Mouse (Mus musculus) midbrain, embryonic 10.5 days (tissue): Measurements from ENCODE around the gene Vcl. TPM values are rescaled to one million over a fixed set of nuclear protein-coding genes. Genes with fewer than 3 reads are reported as not detected.

ENCODE experiments used
- DNase-seq: peaks from one replicate; pipeline ENCODE4 v3.0.0-alpha.2; 2017; ENCODE audit warnings: low spot score
- H3K27ac ChIP-seq: fragments of 300-500 bp; sonication (generic); replicated peaks from 2 replicates; pipeline ENCODE4 v1.5.1; 2016; ENCODE audit warnings: mild to moderate bottlenecking
- H3K27me3 ChIP-seq: fragments of 300-500 bp; sonication (generic); 2 replicates; pipeline ENCODE4 v1.6.1; 2016; ENCODE audit warnings: low read depth, mild to moderate bottlenecking; ENCODE audit not compliant: poor library complexity, severe bottlenecking
- H3K36me3 ChIP-seq: fragments of 300-500 bp; sonication (generic); 2 replicates; pipeline ENCODE4 v1.6.1; 2016; ENCODE audit warnings: mild to moderate bottlenecking, moderate library complexity
- H3K4me1 ChIP-seq: fragments of 300-500 bp; sonication (generic); 2 replicates; pipeline ENCODE4 v1.6.1; 2016
- H3K4me3 ChIP-seq: fragments of 300-500 bp; sonication (generic); 2 replicates; pipeline ENCODE4 v1.5.1; 2016; ENCODE audit warnings: mild to moderate bottlenecking, moderate library complexity
- H3K9me3 ChIP-seq: fragments of 300-500 bp; sonication (generic); replicated peaks from 2 replicates; pipeline ENCODE4 v1.6.1; 2016; ENCODE audit warnings: mild to moderate bottlenecking
- WGBS: fragments of 180-500 bp; shearing (Covaris S2); methylation state at CpG from one replicate; pipeline ENCODE4 v1.1.7; 2016; 5-methylcytosine and 5-hydroxymethylcytosine counted together
- polyA plus RNA-seq: library from polyadenylated mRNA; unstranded; fragments of >200 nt; fragmentation: Nextera tagmentation; extraction: Ambion mirVana; gene quantifications from 2 replicates; pipeline ENCODE4 v1.2.1, GENCODE M21; 2016

Gene Vcl
- 29.6 and 30.1 TPM in 2 replicates for polyA plus RNA-seq

GRCm38 (mm10) chr14:20928848-20929745 lies at the start of gene Vcl:
TSS of gene Vcl (plus strand) at chr14:20929398.
- peak within 1 kb of the TSS; percentile 87 for H3K27ac ChIP-seq
- no peaks in the 10 kb centered on the region for H3K9me3 ChIP-seq
- H3K27me3 ChIP-seq, result 0 out of 2 replicates have a peak, but pooled peaks cover 7% of the 10 kb centered on the region
- peak within 1 kb of the TSS; percentile 85 for H3K4me3 ChIP-seq
- H3K36me3 ChIP-seq, result no peaks in the 10 kb centered on the region
- under 1% methylated on average over 89 of the region's 89 CpGs for WGBS
- peaks cover 23% of the 10 kb centered on the region for H3K4me1 ChIP-seq
- peak; percentile 100 for DNase-seq

- H3K36me3 ChIP-seq, result no peaks in the 10 kb centered on the region
- no peaks in the 10 kb centered on the region for H3K27me3 ChIP-seq
- H3K9me3 ChIP-seq, result no peaks in the 10 kb centered on the region
- 85% methylated on average over 5 of the region's 5 CpGs for WGBS
- no peak for DNase-seq
- no peak overlapping the region for H3K4me3 ChIP-seq
- H3K4me1 ChIP-seq, result peaks cover 11% of the 10 kb centered on the region; the same call in 1 of the 2 replicates
- H3K27ac ChIP-seq, result no peak overlapping the region
Measured at GRCm38 (mm10) chr14:20884691-20885090, 44.5 kb upstream of the Vcl start.

GRCm38 (mm10) chr14:20885091-20885888 lies 43.9 kb upstream of the Vcl start:
- Histone ChIP-seq H3K9me3 (no peaks in the 10 kb centered on the region), H3K27me3 (no peaks in the 10 kb centered on the region), H3K4me3 (no peak overlapping the region), H3K36me3 (no peaks in the 10 kb centered on the region), H3K4me1 (peaks cover 11% of the 10 kb centered on the region; the same call in 1 of the 2 replicates), H3K27ac (no peak overlapping the region)
- DNase-seq, result no peak
- WGBS, result 41% methylated on average over 10 of the region's 10 CpGs

- H3K4me1 ChIP-seq, result peaks cover 11% of the 10 kb centered on the region; the same call in 1 of the 2 replicates
- no peak for DNase-seq
- no peak overlapping the region for H3K4me3 ChIP-seq
- no peaks in the 10 kb centered on the region for H3K9me3 ChIP-seq
- WGBS, result 30% methylated on average over 4 of the region's 4 CpGs
- no peaks in the 10 kb centered on the region for H3K36me3 ChIP-seq
- peak overlapping the region; percentile 28; the same call in 1 of the 2 replicates for H3K27ac ChIP-seq
- no peaks in the 10 kb centered on the region for H3K27me3 ChIP-seq
Measured at GRCm38 (mm10) chr14:20886266-20886665, 42.9 kb upstream of the Vcl start.

- 82% methylated on average over 7 of the region's 7 CpGs for WGBS
- DNase-seq, result no peak
- Histone ChIP-seq H3K27me3 (no peaks in the 10 kb centered on the region), H3K9me3 (no peaks in the 10 kb centered on the region), H3K4me3 (no peak overlapping the region), H3K4me1 (peaks cover 18% of the 10 kb centered on the region), H3K27ac (no peak overlapping the region), H3K36me3 (no peaks in the 10 kb centered on the region)
Measured at GRCm38 (mm10) chr14:20887541-20888085, 41.6 kb upstream of the Vcl start.

- Histone ChIP-seq H3K27me3 (no peaks in the 10 kb centered on the region), H3K27ac (no peak overlapping the region), H3K4me3 (no peak overlapping the region), H3K4me1 (peaks cover 13% of the 10 kb centered on the region), H3K36me3 (no peaks in the 10 kb centered on the region), H3K9me3 (no peaks in the 10 kb centered on the region)
- WGBS, result 58% methylated on average over 9 of the region's 9 CpGs
- DNase-seq, result peak; percentile 30
Measured at GRCm38 (mm10) chr14:20891941-20892402, 37.2 kb upstream of the Vcl start.

GRCm38 (mm10) chr14:20893815-20894214 lies 35.4 kb upstream of the Vcl start:
- WGBS, result 81% methylated on average over 4 of the region's 4 CpGs
- DNase-seq, result no peak
- Histone ChIP-seq H3K4me3 (no peak overlapping the region), H3K36me3 (no peaks in the 10 kb centered on the region), H3K9me3 (no peaks in the 10 kb centered on the region), H3K27ac (no peak overlapping the region), H3K4me1 (peaks cover 10% of the 10 kb centered on the region), H3K27me3 (no peaks in the 10 kb centered on the region)

- Histone ChIP-seq H3K36me3 (no peaks in the 10 kb centered on the region), H3K4me1 (no peaks in the 10 kb centered on the region), H3K9me3 (no peaks in the 10 kb centered on the region), H3K4me3 (no peak overlapping the region), H3K27me3 (no peaks in the 10 kb centered on the region), H3K27ac (no peak overlapping the region)
- no peak for DNase-seq
- 93% methylated on average over 3 of the region's 3 CpGs for WGBS
Measured at GRCm38 (mm10) chr14:20901267-20901666, 27.9 kb upstream of the Vcl start.

- 92% methylated on average over 6 of the region's 6 CpGs for WGBS
Measured at GRCm38 (mm10) chr14:20903137-20903536, 26.1 kb upstream of the Vcl start.

GRCm38 (mm10) chr14:20911811-20912210 lies 17.4 kb upstream of the Vcl start:
- DNase-seq, result no peak
- Histone ChIP-seq H3K27me3 (no peaks in the 10 kb centered on the region), H3K27ac (no peak overlapping the region), H3K36me3 (no peaks in the 10 kb centered on the region), H3K4me3 (no peak overlapping the region), H3K4me1 (no peaks in the 10 kb centered on the region), H3K9me3 (no peaks in the 10 kb centered on the region)
- 85% methylated on average over 2 of the region's 2 CpGs for WGBS

More at GRCm38 (mm10) chr14:20903137-20903536, 26.1 kb upstream of the Vcl start:
- no peak overlapping the region for H3K4me3 ChIP-seq
- no peaks in the 10 kb centered on the region for H3K9me3 ChIP-seq
- no peaks in the 10 kb centered on the region for H3K36me3 ChIP-seq
- H3K27me3 ChIP-seq, result no peaks in the 10 kb centered on the region
- no peak for DNase-seq
- H3K4me1 ChIP-seq, result no peaks in the 10 kb centered on the region
- no peak overlapping the region for H3K27ac ChIP-seq

GRCm38 (mm10) chr14:20914415-20914814 lies 14.8 kb upstream of the Vcl start:
- 77% methylated on average over 2 of the region's 2 CpGs for WGBS
- no peak for DNase-seq
- Histone ChIP-seq H3K4me3 (no peak overlapping the region), H3K36me3 (no peaks in the 10 kb centered on the region), H3K9me3 (no peaks in the 10 kb centered on the region), H3K27ac (no peak overlapping the region), H3K27me3 (no peaks in the 10 kb centered on the region), H3K4me1 (no peaks in the 10 kb centered on the region)
